Mouse (Mus musculus) layer of hippocampus, postnatal 14 days (tissue): ENCODE measurements at regions not wholly inside any gene's neighbourhood (a gene's known extent, or its start where the extent isn't known, plus 50 kb on each side); places are given as distances from the start of the nearest gene placed in this dataset.

Experiments used
- DNase-seq, 2 experiments: peaks; one replicate each; pipeline ENCODE4 v3.0.0; 2021 to 2022; ENCODE audit warnings: low spot score in 2 of 2, mixed read lengths in 1 of 2

DNA sequence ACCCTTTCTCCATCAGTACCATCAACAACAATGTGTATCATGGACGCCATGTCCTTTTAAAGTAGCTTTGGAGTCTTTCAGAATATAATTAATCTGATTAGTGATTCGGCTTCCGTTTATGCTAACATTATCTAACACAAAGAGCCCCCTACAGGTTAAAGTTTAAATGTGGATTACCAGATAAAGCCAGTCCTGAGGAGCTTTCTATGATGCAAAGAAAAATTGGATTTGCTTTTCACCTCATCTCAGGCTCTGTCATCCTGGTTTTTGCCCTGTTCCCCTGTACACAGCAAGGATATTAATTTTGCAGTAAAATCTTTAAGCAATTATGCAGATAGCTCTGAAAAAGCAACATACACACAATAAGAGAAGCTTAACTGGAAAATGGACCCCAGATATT is 412.7 kb upstream of the Tbc1d2b start:
- DNase-seq: no peak

DNA sequence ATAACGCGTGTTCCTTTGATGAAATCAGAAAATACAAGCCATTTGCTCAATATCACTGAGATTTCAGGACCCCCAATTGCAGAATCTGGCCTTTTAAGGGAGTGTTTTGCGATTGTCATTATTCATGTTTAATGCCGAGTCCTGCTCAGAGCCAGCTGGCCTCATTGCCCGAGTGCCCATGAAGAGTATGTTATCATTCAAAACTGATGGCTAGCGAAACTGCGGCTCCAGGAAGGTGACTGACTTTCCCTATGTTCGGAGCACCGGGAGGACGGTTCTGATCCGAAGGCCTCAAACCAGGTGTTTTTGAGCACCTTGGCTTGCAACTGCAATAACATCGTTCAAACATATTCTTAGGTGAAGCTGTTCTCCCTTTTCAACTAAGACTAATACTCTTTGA is 419.5 kb upstream of the Tbc1d2b start:
- no peak for DNase-seq

DNA sequence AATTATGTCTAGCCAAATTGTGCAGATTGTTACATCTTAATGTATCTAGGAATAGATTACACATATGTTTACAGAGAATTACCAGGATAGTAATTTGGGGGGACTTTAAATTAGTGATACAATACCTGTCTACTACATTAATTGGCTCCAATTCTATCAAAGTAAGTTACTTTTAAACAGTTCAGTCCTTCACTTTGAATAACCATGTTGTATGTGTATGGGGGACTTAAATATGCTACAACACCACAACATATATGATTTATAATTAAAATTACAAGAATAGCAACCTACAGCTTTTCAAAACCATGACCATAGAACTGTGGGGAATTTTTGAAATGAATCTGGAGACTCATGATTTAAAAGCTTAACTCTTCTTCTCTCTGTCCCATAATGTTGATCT is 420.5 kb upstream of the Tbc1d2b start:
- no peak for DNase-seq

DNA sequence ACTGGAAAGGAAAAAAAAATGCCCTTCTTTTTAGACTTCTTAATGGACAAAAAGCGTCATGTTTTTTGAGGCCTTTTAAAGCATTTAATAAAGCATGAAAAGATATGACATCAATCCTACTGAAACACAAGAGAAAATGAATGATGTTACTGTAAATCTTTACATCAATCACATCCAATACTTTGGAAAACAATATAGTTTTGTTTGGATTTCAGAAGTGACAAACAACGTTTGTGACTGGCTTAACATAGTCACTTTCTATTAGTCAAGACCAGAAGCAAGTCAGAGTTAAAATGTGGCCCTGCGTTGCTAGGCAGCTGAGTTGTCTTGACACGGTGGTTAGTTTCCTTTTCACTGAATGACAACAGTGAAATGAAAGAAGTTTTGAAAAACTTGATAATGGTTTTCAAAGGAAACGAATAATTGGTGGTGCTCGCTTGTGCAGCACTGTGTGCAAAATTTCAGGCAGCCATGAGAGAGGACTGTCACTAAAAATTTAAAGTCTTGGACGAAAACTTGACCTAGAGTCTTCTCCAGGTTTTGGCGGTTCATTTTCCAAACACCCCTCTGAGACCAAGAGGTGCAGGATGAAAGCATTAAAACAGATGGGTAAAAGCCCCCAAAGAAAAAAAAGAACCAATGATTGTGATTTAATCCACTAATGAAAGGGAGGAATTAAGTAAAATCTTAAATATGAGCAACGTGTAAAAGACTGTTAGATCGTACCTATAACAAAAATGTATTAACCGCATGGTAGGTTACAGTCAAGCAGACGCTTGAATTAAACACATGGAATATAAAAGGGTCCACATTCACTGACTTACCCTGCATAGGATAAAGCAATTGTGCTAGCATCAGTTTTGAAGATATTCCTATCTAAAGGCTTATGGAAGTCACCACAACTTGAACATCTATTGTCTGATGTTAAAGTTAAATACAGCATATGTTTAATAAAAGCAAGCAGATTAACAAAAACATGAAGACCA is 421.4 kb upstream of the Tbc1d2b start:
- DNase-seq: no peak

DNA sequence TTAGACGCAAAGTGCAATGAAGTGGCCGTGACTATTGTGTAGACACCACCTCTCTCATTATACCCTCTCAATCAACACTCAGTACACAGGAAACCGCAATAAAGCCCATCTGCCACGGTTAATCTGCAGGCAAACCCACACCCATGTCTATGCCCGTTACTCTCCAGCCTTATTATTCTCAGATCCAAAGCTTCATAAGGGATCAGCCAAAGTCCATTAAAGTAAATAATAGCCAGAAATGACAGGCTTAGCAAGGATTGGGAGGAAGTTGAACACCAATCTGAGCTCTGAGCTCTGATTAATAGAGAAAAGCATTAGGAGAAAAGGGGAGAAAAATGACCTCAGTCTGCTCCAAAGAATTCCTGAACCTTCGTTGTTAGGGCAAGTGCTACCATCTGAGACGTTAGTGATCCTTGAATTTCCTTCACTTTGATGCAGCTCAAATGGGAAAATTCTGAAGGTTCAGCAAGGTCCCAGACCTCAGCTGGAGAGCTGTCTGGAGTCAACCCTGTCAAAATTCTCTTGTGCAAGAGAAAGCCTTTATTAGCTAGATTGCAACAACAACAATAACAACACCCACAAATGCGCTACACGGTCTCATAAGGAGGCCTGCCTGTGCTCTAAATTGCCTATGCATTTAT is 422.5 kb upstream of the Tbc1d2b start:
- DNase-seq: no peak

DNA sequence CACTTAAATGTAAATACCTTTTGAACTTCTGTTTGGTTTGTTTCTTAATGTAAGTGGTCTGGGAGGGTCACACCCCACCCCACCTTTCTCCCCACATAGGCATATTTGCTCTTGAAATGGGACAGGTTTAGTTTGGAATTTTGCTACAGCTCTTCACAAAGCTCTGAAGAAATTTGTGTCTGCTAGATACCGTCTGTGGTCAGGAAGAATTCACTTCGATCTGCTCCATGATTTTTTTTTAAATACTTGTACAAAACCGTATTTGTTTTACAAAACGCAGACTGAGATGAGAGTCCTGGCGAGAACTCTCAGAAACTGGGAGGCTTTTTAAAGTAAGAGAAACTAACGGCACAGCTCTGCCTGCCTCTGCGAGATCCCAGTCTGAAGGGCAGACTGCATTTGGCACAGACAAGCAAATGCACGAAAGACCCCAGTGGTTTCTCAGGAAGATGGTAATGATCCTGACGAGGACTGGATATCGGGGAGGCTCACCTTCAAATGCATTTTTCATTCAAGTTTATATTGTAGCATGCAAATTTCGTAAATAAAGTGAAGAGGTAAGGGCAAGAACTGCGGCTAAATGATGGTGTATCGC is 423.5 kb upstream of the Tbc1d2b start:
- DNase-seq: no peak

DNA sequence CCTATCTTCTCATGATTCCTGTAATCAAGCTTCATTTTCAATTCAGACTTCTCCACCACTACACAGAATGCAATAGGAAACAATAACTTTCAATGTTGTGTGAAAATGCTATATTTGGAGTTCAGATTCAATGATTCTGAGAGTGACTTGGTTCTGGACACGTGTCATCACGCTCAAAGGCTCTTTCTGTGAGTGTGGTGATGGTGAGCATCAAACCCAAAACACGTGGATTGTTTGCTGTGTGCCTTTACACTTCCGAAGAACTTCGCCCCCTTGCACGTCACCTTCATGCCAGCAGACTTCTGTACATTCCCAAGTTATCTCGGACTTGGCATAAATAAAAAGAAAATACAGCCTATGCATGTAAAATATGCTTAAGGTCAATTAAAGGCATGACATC is 425.1 kb upstream of the Tbc1d2b start:
- DNase-seq: no peak

DNA sequence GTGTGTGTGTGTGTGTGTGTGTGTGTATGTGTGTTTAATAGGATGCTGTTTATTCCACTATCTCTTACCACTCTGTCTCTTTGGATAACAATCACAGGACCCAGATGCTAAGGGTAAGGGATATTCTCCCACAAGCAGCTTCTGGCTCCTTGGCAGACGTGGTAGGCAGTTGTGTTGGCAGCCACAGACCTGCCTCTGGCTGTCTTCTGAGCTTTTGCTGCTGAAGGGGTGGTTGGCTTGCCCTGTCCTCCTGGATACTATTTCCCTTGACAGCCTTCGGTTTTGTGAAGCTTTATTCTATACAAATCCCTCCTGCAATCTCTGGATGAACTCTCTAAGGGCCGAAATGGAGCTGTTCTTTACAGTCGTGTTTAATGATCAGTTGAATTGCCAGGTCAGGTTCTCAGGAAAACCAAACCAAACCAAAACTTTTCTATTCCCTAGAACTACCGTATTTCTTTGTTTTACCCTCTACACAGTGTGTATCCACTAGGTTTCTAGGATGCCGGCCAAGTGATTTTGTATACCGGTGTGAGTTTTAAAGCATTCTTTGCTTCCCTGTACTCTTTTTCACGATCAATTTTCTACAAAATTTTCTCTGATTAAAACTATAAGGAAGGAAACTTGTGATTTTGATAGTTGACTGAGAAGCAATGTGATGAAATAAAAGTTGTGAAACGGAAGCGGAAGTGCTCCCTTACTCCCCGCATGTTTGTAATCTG is 426.8 kb upstream of the Tbc1d2b start:
- DNase-seq: no peak

DNA sequence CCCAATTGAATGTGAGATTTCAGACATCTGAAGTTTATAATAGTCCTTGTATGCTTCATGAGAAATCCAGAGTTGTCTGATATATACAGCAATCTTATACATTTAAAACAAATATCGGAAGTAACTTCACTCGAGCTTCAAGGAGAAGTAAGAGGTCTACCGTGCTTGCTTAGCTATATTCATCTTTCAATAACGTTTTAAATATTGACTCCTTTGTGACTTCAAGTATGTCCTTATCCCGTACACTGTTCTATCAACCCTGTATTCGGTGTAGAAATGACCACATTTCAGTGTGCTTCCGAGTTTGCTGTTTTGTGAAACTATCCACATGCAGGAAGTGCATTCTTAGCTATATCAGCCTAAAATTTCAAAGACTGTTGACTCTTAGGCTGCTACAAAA is 427.8 kb upstream of the Tbc1d2b start:
- no peak for DNase-seq

DNA sequence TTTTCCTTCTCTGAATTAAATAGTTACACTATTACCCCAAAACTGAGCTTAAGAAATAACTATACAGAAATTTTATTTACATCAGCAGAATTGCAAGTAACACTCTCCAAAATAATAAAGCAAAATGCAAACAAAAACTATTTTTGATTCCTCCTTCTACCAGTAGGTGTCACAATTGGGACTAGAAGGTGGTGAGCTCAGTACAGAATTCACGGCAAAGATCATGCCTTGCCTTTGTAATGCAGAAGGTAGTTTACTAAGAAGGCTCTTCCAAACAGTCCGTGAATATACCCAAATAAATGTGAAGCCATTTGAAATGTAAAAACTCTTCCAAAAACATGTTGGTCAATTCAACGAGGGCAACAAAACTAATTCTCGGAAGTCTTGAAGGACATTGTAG is 428.5 kb upstream of the Tbc1d2b start:
- peak in 1 of 2 experiments; percentile 57 for DNase-seq

DNA sequence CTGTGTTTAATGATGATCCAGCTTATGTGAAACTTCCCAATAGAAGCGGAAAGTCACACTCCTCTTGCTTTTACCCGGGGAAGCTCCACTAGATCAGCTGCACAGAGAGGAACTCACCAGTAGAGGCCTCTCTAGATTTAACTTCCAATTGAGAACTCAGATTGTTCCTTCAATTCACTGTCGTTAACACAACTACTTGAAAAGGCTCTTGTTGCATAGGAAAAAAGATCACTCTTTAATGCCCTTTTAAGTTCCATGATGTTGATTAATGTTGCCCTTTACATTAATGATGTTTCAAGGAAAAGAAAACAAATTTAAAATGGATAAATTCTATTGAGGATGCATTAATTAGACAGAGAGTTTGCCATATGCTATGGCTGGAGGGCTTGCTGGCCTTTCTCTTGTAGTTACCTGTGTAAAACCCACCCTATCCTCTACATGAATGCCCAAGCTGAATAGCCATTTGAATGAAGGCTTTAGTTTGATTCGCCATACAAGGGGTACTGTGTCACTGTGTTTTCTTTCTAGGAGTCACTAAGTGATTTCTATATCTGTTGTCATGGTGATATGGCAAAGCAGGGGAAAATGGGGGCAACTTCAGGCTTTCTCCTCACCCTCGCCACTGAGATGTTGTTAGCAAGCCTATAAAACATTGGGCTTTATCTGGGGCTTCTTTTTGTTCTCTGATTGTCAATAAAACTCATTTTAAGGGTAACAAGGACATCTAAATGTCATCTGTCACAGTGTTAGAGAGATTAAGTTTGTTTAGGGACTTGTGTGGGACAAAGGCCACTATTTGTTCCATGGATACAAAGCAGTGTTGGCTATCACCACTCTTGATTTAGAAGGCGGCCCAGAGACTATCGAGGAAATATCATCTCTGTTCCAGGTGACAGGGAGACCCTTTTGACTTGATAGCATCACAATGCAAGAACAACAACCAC is 429.9 kb upstream of the Tbc1d2b start:
- DNase-seq: peak in 1 of 2 experiments; percentile 40

DNA sequence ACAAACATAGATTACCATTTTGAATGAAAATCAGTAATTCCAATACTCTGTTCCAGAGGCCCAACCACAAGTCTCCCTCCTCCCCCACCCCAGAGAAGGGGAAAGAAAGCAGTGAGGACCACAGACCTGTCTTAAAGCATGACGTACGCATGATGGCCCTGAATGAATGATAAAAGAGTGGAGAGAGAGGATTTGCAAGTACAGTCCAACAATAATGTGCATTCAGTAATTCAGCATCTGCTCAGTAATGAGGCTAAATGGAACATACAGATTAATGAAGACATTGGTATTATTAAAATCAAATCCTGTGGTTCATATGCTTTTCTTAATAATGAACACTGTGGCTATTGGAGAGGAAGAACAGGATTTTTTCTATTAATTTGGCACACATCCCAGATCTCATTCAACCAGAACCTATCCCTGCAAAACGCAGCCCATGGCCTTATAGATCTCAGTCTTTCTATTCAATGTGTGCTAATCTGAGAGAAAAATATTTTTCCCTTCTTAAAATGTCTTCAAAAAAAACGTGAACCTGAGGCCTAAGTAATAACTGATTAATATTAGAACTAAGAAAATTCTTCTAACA is 430.7 kb upstream of the Tbc1d2b start:
- no peak for DNase-seq

DNA sequence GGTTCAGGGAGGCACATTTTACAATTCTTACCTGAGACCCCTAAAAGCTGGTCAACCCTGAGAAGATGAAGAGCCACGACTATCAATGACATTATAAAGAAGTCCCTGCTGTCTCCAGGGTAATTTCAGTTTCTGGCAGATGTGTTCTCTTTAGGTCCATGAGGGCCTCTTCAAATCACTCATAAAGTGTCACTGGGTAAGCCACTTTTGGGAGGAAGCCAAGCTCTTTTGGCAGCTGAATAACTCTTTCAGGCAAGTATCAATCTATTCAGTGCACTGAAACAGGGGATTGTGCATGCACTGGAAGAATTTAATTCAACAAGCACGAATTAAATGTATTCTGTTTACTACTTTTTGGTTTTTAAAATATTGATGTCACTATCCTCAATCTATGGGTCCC is 443.1 kb upstream of the Tbc1d2b start:
- DNase-seq: no peak

DNA sequence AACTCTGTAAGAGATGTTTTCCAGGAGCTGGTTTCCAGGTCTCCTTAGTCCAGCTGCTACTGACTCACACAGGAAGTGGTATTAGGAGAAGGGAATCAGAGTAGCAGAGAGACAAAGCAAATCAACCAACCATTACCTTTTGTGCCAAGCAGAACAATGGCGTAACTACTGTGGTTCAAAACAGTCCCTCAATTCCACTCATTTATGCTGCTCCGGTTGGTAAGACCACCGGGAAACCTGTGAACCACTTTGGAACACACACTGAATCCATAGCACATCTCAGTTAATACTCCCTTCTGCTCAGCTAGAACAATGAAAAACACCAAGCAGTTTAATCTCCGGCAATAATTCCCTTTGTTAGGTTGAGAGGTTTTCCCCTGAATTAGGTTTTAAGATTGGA is 460.8 kb upstream of the Tbc1d2b start:
- no peak for DNase-seq

DNA sequence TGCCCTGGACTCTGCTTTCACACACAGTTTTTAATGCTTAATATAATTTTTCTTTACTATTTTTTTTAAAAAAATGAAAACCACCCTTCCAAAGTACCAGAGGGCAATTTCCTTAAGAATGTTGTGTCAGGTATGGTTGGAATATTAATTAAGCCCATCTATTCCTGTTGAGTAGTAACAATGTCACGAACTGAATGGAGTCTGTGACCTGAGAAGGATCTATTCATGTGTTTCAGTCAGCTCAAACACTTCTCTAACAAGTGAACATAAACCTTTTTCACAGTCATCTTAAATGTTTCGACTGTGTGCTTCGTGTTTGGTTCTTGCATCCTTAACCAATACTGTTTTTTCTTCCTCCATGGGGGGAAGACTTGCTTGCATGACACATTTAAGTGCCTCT is 486.6 kb upstream of the Tbc1d2b start:
- no peak for DNase-seq

DNA sequence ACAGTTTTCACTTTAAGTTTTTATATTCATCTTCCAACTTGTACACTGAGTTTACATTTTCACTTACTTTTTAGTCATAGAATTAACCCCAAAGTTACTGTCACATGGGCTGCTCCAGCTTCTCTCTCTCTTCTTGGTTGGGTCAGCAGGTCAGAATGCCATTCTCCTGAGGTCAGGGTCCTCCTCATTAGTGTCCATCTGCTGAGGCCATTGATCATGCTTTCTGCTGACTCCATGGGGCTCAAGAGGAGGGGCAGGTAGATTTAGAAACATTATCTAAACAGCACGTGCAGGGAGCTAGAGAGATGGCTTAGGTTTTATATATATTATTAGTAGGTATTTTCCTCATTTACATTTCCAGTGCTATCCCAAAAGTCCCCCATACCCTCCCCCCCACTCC is 503.7 kb upstream of the Tbc1d2b start:
- no peak for DNase-seq

DNA sequence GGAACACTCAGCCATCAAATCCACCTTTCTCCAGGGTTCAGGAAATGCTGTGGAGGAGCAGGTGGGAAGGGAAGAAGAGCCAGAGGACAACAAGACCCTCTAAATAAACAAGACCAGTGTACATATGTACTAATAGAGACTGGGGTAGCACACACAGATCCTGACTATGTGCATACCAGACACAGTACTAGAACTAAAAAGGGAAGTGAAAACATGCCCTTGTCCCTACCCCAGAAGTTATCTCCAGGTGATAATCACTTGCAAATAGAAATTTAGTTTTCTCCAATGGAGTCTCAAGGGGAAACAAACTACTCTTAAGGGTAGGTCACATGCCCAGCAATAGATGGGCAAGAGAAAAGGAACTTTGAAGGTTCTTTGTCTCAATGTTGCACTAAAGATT is 518.9 kb upstream of the Tbc1d2b start:
- DNase-seq: no peak

DNA sequence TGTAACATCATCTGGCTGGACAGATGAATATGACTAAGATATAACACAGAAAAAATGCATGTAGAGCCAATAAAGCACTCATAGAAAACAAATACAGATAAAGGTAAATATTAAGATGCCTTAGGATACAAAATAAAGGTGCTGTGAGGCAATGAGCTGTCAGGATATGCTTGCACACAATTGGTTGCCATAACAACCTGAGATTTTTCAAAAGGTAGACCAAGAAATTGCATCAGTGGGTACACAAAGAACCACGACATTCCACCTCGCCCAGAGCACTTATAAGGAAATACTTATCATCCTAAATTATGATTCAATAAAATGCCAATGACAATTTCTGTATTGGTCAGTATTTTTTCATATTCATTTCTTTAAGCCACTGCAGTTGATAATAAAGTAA is 521.3 kb upstream of the Tbc1d2b start:
- DNase-seq: no peak

DNA sequence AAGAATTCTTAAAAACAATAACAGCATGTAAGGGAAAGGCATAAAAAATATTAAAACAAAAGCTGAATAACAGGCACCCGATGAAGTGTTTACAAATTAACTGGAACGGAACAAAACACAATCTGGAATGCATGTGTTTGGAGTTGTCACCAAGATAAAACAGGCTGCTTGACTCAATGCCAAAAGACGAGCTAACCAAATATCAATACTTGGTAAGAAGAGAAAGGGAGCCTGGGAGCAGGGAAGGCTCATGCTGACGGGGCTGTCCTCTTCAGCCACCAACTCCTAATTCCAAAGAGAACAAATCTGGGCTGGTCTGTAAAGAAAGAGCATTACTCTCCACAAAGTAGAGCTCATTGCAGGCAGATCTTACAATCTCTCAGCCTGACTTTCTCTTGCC is 545.4 kb upstream of the Zic4 start:
- DNase-seq: peak in 1 of 2 experiments; percentile 27
